Mouse (Mus musculus): ENCODE results near the gene Haus7. TPM values are rescaled to one million over a fixed set of nuclear protein-coding genes. Genes with fewer than 3 reads are reported as not detected.
A peak's percentile ranks its signal among the peaks of the same experiment; 100 is the strongest.

Haus7 gene
- polyA plus RNA-seq, 1 experiment from 2014 or later = 58.7 TPM

GRCm38 (mm10) chrX:73467446-73468241 is 8.8 kb upstream of the Haus7 start:
- H3K27me3 ChIP-seq = no peaks in the 10 kb centered on the region
- H3K9me3 ChIP-seq (replicated peaks) = no peaks in the 10 kb centered on the region
- ATAC-seq (ENCODE audit: insufficient number of reproducible peaks, low FRiP score, low TSS enrichment, low read depth) = peak; percentile 81
- H3K9ac ChIP-seq = no peak overlapping the region
- 33% methylated on average over 5 of the region's 5 CpGs for WGBS
- peaks cover 25% of the 10 kb centered on the region for H3K4me1 ChIP-seq
- H3K27ac ChIP-seq (replicated peaks) = peak overlapping the region; percentile 92
- no peaks in the 10 kb centered on the region for H3K36me3 ChIP-seq
- no peak overlapping the region for H3K4me3 ChIP-seq (replicated peaks)
- H3K4me2 ChIP-seq (replicated peaks) = no peak overlapping the region

- ATAC-seq (ENCODE audit: insufficient number of reproducible peaks, low FRiP score, low TSS enrichment, low read depth) = peak; percentile 86
- no peaks in the 10 kb centered on the region for H3K27me3 ChIP-seq
- 35% methylated on average over 9 of the region's 9 CpGs for WGBS
- H3K36me3 ChIP-seq = no peaks in the 10 kb centered on the region
- H3K4me1 ChIP-seq = peaks cover 25% of the 10 kb centered on the region
- no peak overlapping the region for H3K4me3 ChIP-seq (replicated peaks)
- peak overlapping the region; percentile 4; the same call in 1 of the 2 replicates for H3K4me2 ChIP-seq (replicated peaks)
- no peaks in the 10 kb centered on the region for H3K9me3 ChIP-seq (replicated peaks)
- H3K27ac ChIP-seq (replicated peaks) = peak overlapping the region; percentile 92
- no peak overlapping the region for H3K9ac ChIP-seq
Measured at GRCm38 (mm10) chrX:73465483-73466186, 6.8 kb upstream of the Haus7 start.

- Histone ChIP-seq H3K9me3 (replicated peaks) (no peaks in the 10 kb centered on the region), H3K4me2 (replicated peaks) (no peak overlapping the region), H3K27me3 (no peaks in the 10 kb centered on the region), H3K36me3 (no peaks in the 10 kb centered on the region), H3K4me3 (replicated peaks) (no peak overlapping the region), H3K4me1 (0 out of 2 replicates have a peak, but pooled peaks cover 2% of the 10 kb centered on the region), H3K27ac (replicated peaks) (0 out of 2 replicates have a peak overlapping the region, but pooled peaks have one; percentile 44), H3K9ac (no peak overlapping the region)
- 75% methylated on average over 4 of the region's 4 CpGs for WGBS
- no peak for ATAC-seq (ENCODE audit: insufficient number of reproducible peaks, low FRiP score, low TSS enrichment, low read depth)
Measured at GRCm38 (mm10) chrX:73460792-73461191, 1.9 kb upstream of the Haus7 start.

- Histone ChIP-seq H3K9ac (no peak overlapping the region), H3K4me2 (replicated peaks) (no peak overlapping the region), H3K9me3 (replicated peaks) (no peaks in the 10 kb centered on the region), H3K4me1 (no peaks in the 10 kb centered on the region), H3K27ac (replicated peaks) (no peak overlapping the region), H3K4me3 (replicated peaks) (no peak overlapping the region), H3K36me3 (no peaks in the 10 kb centered on the region), H3K27me3 (no peaks in the 10 kb centered on the region)
- no peak for ATAC-seq (ENCODE audit: insufficient number of reproducible peaks, low FRiP score, low TSS enrichment, low read depth)
- 19% methylated on average over 2 of the region's 2 CpGs for WGBS
Measured at GRCm38 (mm10) chrX:73451949-73452348, 6.9 kb downstream of the Haus7 start.

- H3K9ac ChIP-seq = no peak overlapping the region
Measured at GRCm38 (mm10) chrX:73441428-73441827, 17.4 kb downstream of the Haus7 start.

GRCm38 (mm10) chrX:73435252-73435651 is 23.6 kb downstream of the Haus7 start, which contains the start of gene Trex2:
Trex2 (minus strand) TSS chrX:73435344.
- Histone ChIP-seq H3K27ac (replicated peaks) (no peak within 1 kb of the TSS), H3K9me3 (replicated peaks) (no peaks in the 10 kb centered on the region), H3K36me3 (no peaks in the 10 kb centered on the region), H3K4me3 (replicated peaks) (no peak within 1 kb of the TSS), H3K4me1 (no peaks in the 10 kb centered on the region), H3K27me3 (no peaks in the 10 kb centered on the region), H3K9ac (no peak within 1 kb of the TSS), H3K4me2 (replicated peaks) (no peak within 1 kb of the TSS)
- no peak for ATAC-seq (ENCODE audit: insufficient number of reproducible peaks, low FRiP score, low TSS enrichment, low read depth)
- 72% methylated on average over 11 of the region's 11 CpGs for WGBS

More at GRCm38 (mm10) chrX:73441428-73441827, 17.4 kb downstream of the Haus7 start:
- Histone ChIP-seq H3K27ac (replicated peaks) (no peak overlapping the region), H3K9me3 (replicated peaks) (no peaks in the 10 kb centered on the region), H3K4me2 (replicated peaks) (no peak overlapping the region), H3K4me3 (replicated peaks) (no peak overlapping the region), H3K36me3 (no peaks in the 10 kb centered on the region), H3K4me1 (no peaks in the 10 kb centered on the region), H3K27me3 (no peaks in the 10 kb centered on the region)
- no peak for ATAC-seq (ENCODE audit: insufficient number of reproducible peaks, low FRiP score, low TSS enrichment, low read depth)
- WGBS = 62% methylated on average over 2 of the region's 2 CpGs

GRCm38 (mm10) chrX:73432850-73433249 is 26.0 kb downstream of the Haus7 start:
- H3K4me1 ChIP-seq = no peaks in the 10 kb centered on the region
- no peak for ATAC-seq (ENCODE audit: insufficient number of reproducible peaks, low FRiP score, low TSS enrichment, low read depth)
- H3K36me3 ChIP-seq = no peaks in the 10 kb centered on the region
- H3K9ac ChIP-seq = no peak overlapping the region
- H3K9me3 ChIP-seq (replicated peaks) = no peaks in the 10 kb centered on the region
- H3K27ac ChIP-seq (replicated peaks) = no peak overlapping the region
- WGBS = 71% methylated on average over 5 of the region's 5 CpGs
- no peak overlapping the region for H3K4me2 ChIP-seq (replicated peaks)
- H3K27me3 ChIP-seq = no peaks in the 10 kb centered on the region
- no peak overlapping the region for H3K4me3 ChIP-seq (replicated peaks)

GRCm38 (mm10) chrX:73430036-73430435 is 28.8 kb downstream of the Haus7 start:
- WGBS = 75% methylated on average over 2 of the region's 2 CpGs

GRCm38 (mm10) chrX:73412767-73413166 is 46.1 kb downstream of the Haus7 start:
- Histone ChIP-seq H3K9ac (no peak overlapping the region), H3K4me3 (replicated peaks) (no peak overlapping the region), H3K27ac (replicated peaks) (no peak overlapping the region), H3K4me1 (no peaks in the 10 kb centered on the region), H3K27me3 (peaks cover 10% of the 10 kb centered on the region; the same call in 1 of the 2 replicates), H3K9me3 (replicated peaks) (no peaks in the 10 kb centered on the region), H3K4me2 (replicated peaks) (no peak overlapping the region), H3K36me3 (no peaks in the 10 kb centered on the region)
- no peak for ATAC-seq (ENCODE audit: insufficient number of reproducible peaks, low FRiP score, low TSS enrichment, low read depth)
- WGBS = 35% methylated on average over 1 of the region's 1 CpGs

More at GRCm38 (mm10) chrX:73430036-73430435, 28.8 kb downstream of the Haus7 start:
- H3K27me3 ChIP-seq = no peaks in the 10 kb centered on the region
- H3K4me3 ChIP-seq (replicated peaks) = no peak overlapping the region
- H3K4me1 ChIP-seq = no peaks in the 10 kb centered on the region
- no peaks in the 10 kb centered on the region for H3K9me3 ChIP-seq (replicated peaks)
- no peaks in the 10 kb centered on the region for H3K36me3 ChIP-seq
- H3K9ac ChIP-seq = no peak overlapping the region
- no peak overlapping the region for H3K27ac ChIP-seq (replicated peaks)
- ATAC-seq (ENCODE audit: insufficient number of reproducible peaks, low FRiP score, low TSS enrichment, low read depth) = no peak
- no peak overlapping the region for H3K4me2 ChIP-seq (replicated peaks)

GRCm38 (mm10) chrX:73410880-73411517 is 47.8 kb downstream of the Haus7 start, which contains the start of gene Zfp92:
Zfp92 (plus strand) TSS chrX:73411096.
- Histone ChIP-seq H3K27ac (replicated peaks) (no peak within 1 kb of the TSS), H3K36me3 (no peaks in the 10 kb centered on the region), H3K9me3 (replicated peaks) (no peaks in the 10 kb centered on the region), H3K4me2 (replicated peaks) (peak within 1 kb of the TSS; percentile 52), H3K4me3 (replicated peaks) (peak within 1 kb of the TSS; percentile 34), H3K9ac (no peak within 1 kb of the TSS), H3K27me3 (peaks cover 10% of the 10 kb centered on the region; the same call in 1 of the 2 replicates), H3K4me1 (no peaks in the 10 kb centered on the region)
- no peak for ATAC-seq (ENCODE audit: insufficient number of reproducible peaks, low FRiP score, low TSS enrichment, low read depth)
- WGBS = 25% methylated on average over 20 of the region's 20 CpGs

GRCm38 (mm10) chrX:73401616-73402015 is 57.2 kb downstream of the Haus7 start:
- H3K9me3 ChIP-seq (replicated peaks) = no peaks in the 10 kb centered on the region
- 0 out of 2 replicates have a peak, but pooled peaks cover under 1% of the 10 kb centered on the region for H3K27me3 ChIP-seq
- no peaks in the 10 kb centered on the region for H3K36me3 ChIP-seq
- ATAC-seq (ENCODE audit: insufficient number of reproducible peaks, low FRiP score, low TSS enrichment, low read depth) = no peak
- H3K4me1 ChIP-seq = no peaks in the 10 kb centered on the region
- WGBS = 92% methylated on average over 12 of the region's 12 CpGs
- H3K9ac ChIP-seq = no peak overlapping the region
- no peak overlapping the region for H3K27ac ChIP-seq (replicated peaks)
- no peak overlapping the region for H3K4me3 ChIP-seq (replicated peaks)
- H3K4me2 ChIP-seq (replicated peaks) = no peak overlapping the region

All from embryonic facial prominence, embryonic 15.5 days (tissue).